Mouse (Mus musculus): ENCODE results near the gene Sult5a1. TPM values are rescaled to one million over a fixed set of nuclear protein-coding genes. Genes with fewer than 3 reads are reported as not detected.
"Not testable (repeated sequence)": the region's sequence is repeated elsewhere in the genome, so short reads cannot be mapped to it uniquely, and the experiment has no call there.

Gene Sult5a1
- 10.8 and 11.2 TPM in 2 replicates for polyA plus RNA-seq (2012; rRNA removed)

DNA sequence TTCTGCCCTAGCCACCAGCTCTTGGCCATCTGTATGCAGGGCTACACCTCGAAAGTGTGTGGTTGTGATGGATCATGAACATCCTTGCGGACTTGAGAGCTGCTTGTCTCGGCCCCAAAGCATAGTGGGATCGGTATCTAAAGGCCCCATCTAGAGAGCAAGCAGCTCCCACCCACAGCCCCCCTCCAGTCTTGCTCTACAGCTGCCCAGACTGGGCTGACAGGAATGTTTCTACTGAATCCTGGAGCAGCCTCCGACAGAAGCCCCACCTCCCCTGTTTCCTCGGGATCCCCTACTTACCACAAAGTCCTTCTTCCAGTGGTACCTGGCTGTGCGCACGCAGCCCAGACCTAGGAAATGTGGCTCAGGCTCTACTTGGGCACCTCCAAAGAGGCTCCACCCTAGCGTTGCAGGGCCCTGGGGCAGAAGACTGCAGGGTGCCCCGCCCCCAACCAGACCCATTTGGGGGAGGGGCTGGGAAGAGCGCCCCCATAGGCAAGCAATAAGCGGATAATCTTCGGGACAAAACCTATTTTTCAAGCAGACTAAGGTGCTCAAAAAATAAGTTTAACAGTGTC lies at the start of gene Sult5a1:
Sult5a1 (minus strand) TSS at position 428 of the 578 bp plus-strand sequence.
- 0 out of 2 replicates have a peak, but pooled peaks cover 2% of the 10 kb centered on the region for H3K4me1 ChIP-seq (ENCODE audit: control insufficient read depth, insufficient read depth, low read length)
- no peak for TF ChIP-seq CTCF (conservative IDR thresholded peaks at IDR 0.05; ENCODE audit: insufficient read depth, insufficient read length, low read depth, low read length)
- TF ChIP-seq POLR2A (IDR thresholded peaks at IDR 0.05; ENCODE audit: low read depth, low read length): no peak
- no peaks in the 10 kb centered on the region for H3K36me3 ChIP-seq (ENCODE audit: control insufficient read depth, insufficient read depth, low read length)
- 39% methylated on average over 13 of the region's 13 CpGs for WGBS
- no peaks in the 10 kb centered on the region for H3K27me3 ChIP-seq (replicated peaks; ENCODE audit: control insufficient read depth, insufficient read depth, low read length)
- H3K27ac ChIP-seq (ENCODE audit: insufficient read depth, low read depth, low read length): no peak within 1 kb of the TSS
- no peak for DNase-seq
- H3K4me3 ChIP-seq (ENCODE audit: insufficient read depth, low read depth, low read length): no peak within 1 kb of the TSS

DNA sequence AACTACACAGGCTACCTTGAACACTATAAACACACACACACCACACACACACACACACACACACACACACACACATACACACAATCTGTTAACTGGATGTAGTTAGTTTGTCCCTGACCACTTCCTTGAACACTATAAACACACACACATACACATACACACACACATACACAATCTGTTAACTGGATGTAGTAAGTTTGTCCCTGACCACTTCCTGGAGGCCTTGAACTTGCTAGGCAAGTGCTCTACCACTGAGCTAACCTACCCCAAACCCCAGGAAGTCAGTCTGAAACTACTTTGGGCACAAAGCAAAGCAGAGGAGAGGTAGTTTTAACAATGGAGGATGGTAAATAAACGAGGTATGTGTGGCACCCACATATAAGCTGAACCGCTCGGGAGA lies 45.5 kb upstream of the Sult5a1 start:
- TF ChIP-seq POLR2A (IDR thresholded peaks at IDR 0.05; ENCODE audit: low read depth, low read length) (no peak), CTCF (conservative IDR thresholded peaks at IDR 0.05; ENCODE audit: insufficient read depth, insufficient read length, low read depth, low read length) (no peak)
- no peak overlapping the region for H3K4me3 ChIP-seq (ENCODE audit: insufficient read depth, low read depth, low read length)
- 81% methylated on average over 3 of the region's 3 CpGs for WGBS
- no peaks in the 10 kb centered on the region for H3K4me1 ChIP-seq (ENCODE audit: control insufficient read depth, insufficient read depth, low read length)
- DNase-seq: no peak
- no peaks in the 10 kb centered on the region for H3K27me3 ChIP-seq (replicated peaks; ENCODE audit: control insufficient read depth, insufficient read depth, low read length)
- H3K36me3 ChIP-seq (ENCODE audit: control insufficient read depth, insufficient read depth, low read length): no peaks in the 10 kb centered on the region; the same call in 1 of the 2 replicates
- H3K27ac ChIP-seq (ENCODE audit: insufficient read depth, low read depth, low read length): no peak overlapping the region

DNA sequence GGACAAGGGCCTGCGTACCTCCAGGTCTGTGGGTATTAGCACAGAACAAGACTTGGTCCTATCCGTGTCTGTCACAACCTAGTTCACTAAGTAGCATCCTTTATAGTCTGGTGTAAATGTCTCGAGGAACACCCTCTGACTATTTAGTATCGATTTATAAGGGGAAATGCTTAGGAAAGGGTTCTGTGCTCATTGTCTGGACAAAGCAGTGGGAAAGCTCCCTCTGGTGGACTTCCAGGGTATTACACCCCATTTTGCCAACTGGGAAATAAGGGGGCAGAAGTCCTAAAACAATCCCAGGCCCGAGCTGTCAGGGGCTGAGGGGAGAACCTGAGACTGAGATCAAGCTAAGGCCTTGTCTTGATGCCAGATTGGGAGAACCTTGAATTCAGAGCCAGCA lies 44.2 kb upstream of the Sult5a1 start:
- 22% methylated on average over 5 of the region's 5 CpGs for WGBS
- Histone ChIP-seq H3K36me3 (ENCODE audit: control insufficient read depth, insufficient read depth, low read length) (no peaks in the 10 kb centered on the region; the same call in 1 of the 2 replicates), H3K4me3 (ENCODE audit: insufficient read depth, low read depth, low read length) (no peak overlapping the region), H3K27me3 (replicated peaks; ENCODE audit: control insufficient read depth, insufficient read depth, low read length) (no peaks in the 10 kb centered on the region), H3K4me1 (ENCODE audit: control insufficient read depth, insufficient read depth, low read length) (no peaks in the 10 kb centered on the region), H3K27ac (ENCODE audit: insufficient read depth, low read depth, low read length) (no peak overlapping the region)
- peak; percentile 81 for TF ChIP-seq CTCF (conservative IDR thresholded peaks at IDR 0.05; ENCODE audit: insufficient read depth, insufficient read length, low read depth, low read length)
- TF ChIP-seq POLR2A (IDR thresholded peaks at IDR 0.05; ENCODE audit: low read depth, low read length): no peak
- DNase-seq: peak; percentile 72

DNA sequence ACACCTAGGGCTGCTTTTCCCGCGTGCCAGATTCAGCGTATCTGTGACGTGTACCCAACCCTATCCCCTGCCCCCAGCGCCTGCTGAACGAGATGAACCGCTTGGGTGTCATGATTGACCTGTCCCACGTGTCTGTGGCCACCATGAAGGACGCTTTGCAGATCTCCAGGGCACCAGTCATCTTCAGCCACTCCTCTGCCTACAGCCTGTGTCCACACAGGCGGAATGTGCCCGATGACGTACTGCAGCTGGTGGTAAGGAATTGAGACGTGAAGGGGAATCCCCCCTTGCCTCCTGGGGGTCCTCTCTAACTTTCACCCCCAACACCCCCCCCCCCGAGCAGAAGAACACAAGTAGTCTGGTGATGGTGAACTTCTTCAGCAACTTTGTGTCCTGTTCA lies 41.7 kb upstream of the Sult5a1 start:
- 57% methylated on average over 14 of the region's 14 CpGs for whole genome bisulfite sequencing
- DNase-seq: no peak
- Histone ChIP-seq H3K4me3 (ENCODE audit: insufficient read depth, low read depth, low read length) (no peak overlapping the region), H3K36me3 (ENCODE audit: control insufficient read depth, insufficient read depth, low read length) (no peaks in the 10 kb centered on the region), H3K27ac (ENCODE audit: insufficient read depth, low read depth, low read length) (no peak overlapping the region), H3K4me1 (ENCODE audit: control insufficient read depth, insufficient read depth, low read length) (0 out of 2 replicates have a peak, but pooled peaks cover 3% of the 10 kb centered on the region), H3K27me3 (replicated peaks; ENCODE audit: control insufficient read depth, insufficient read depth, low read length) (no peaks in the 10 kb centered on the region)
- TF ChIP-seq POLR2A (IDR thresholded peaks at IDR 0.05; ENCODE audit: low read depth, low read length) (no peak), CTCF (conservative IDR thresholded peaks at IDR 0.05; ENCODE audit: insufficient read depth, insufficient read length, low read depth, low read length) (no peak)

DNA sequence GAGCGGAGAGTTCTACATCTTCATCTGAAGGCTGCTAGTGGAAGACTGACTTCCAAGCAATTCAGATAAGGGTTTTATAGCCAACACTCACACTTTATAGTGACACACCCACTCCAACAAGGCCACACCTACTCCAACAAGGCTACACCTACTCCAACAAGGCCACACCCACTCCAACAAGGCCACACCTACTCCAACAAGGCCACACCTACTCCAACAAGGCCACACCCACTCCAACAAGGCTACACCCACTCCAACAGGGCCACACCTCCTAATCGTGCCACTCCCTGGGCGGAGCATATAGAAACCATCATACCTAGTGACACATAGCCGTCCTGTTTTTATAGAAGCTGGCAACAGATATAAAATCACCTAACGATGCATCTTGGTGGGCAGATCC lies 38.9 kb upstream of the Sult5a1 start:
- not testable (repeated sequence) for DNase-seq; H3K4me3 ChIP-seq (ENCODE audit: insufficient read depth, low read depth, low read length); H3K36me3 ChIP-seq (ENCODE audit: control insufficient read depth, insufficient read depth, low read length); H3K27me3 ChIP-seq (replicated peaks; ENCODE audit: control insufficient read depth, insufficient read depth, low read length); H3K27ac ChIP-seq (ENCODE audit: insufficient read depth, low read depth, low read length); H3K4me1 ChIP-seq (ENCODE audit: control insufficient read depth, insufficient read depth, low read length)
- WGBS: 69% methylated on average over 5 of the region's 5 CpGs

DNA sequence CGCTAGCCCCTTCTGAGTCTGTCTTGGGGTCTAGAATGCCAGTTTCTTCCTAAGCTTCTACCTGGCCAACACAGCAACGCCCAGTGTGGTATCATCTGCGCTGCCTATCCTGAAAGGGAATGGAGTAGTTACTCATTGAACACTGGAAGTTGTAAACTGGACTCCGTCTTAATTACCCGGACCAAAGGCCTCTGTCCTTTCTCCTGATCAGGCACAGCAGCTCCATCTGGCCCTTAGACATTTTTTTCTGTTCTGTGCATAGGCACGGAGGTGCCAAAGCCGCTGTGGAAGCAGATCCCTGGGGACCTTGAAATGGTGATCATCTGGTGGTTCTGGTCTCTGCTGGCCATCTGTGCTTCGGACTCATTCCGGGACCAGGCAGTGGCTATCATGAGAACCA lies 35.7 kb upstream of the Sult5a1 start:
- WGBS: 50% methylated on average over 9 of the region's 9 CpGs
- no peaks in the 10 kb centered on the region for H3K36me3 ChIP-seq (ENCODE audit: control insufficient read depth, insufficient read depth, low read length)
- peak overlapping the region; percentile 33 for H3K27ac ChIP-seq (ENCODE audit: insufficient read depth, low read depth, low read length)
- no peaks in the 10 kb centered on the region for H3K27me3 ChIP-seq (replicated peaks; ENCODE audit: control insufficient read depth, insufficient read depth, low read length)
- peak overlapping the region; percentile 36 for H3K4me3 ChIP-seq (ENCODE audit: insufficient read depth, low read depth, low read length)
- TF ChIP-seq CTCF (conservative IDR thresholded peaks at IDR 0.05; ENCODE audit: insufficient read depth, insufficient read length, low read depth, low read length): no peak
- no peak for TF ChIP-seq POLR2A (IDR thresholded peaks at IDR 0.05; ENCODE audit: low read depth, low read length)
- H3K4me1 ChIP-seq (ENCODE audit: control insufficient read depth, insufficient read depth, low read length): peaks cover 12% of the 10 kb centered on the region; the same call in 1 of the 2 replicates
- DNase-seq: peak; percentile 80

DNA sequence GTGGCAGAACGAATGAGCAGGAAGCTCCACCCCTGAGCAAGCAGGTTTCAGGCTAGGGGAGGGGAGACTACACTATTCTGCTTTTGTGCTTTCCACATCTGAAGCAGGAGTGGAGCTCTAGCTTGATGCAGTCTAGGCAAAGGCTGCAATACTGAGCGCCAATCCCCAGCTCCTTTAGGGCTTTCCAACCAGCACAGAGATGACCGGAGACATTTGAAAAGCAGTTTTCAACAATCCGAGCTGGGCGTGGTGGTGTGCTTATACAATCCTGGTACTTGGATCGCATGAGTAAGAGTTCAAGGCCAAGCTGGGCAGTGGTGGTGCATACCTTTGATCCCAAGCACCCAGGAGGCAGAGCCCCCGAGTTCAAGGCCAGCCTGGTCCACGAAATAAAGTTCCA lies 33.8 kb upstream of the Sult5a1 start:
- no peak overlapping the region for H3K4me3 ChIP-seq (ENCODE audit: insufficient read depth, low read depth, low read length)
- peaks cover 12% of the 10 kb centered on the region; the same call in 1 of the 2 replicates for H3K4me1 ChIP-seq (ENCODE audit: control insufficient read depth, insufficient read depth, low read length)
- 45% methylated on average over 8 of the region's 8 CpGs for WGBS
- no peaks in the 10 kb centered on the region for H3K27me3 ChIP-seq (replicated peaks; ENCODE audit: control insufficient read depth, insufficient read depth, low read length)
- DNase-seq: no peak
- H3K27ac ChIP-seq (ENCODE audit: insufficient read depth, low read depth, low read length): 0 out of 2 replicates have a peak overlapping the region, but pooled peaks have one; percentile 3
- TF ChIP-seq CTCF (conservative IDR thresholded peaks at IDR 0.05; ENCODE audit: insufficient read depth, insufficient read length, low read depth, low read length): no peak
- no peak for TF ChIP-seq POLR2A (IDR thresholded peaks at IDR 0.05; ENCODE audit: low read depth, low read length)
- H3K36me3 ChIP-seq (ENCODE audit: control insufficient read depth, insufficient read depth, low read length): no peaks in the 10 kb centered on the region
